Mouse (Mus musculus) liver, embryonic 16.5 days (tissue): ENCODE measurements around the gene Sfxn2. TPM values are rescaled to one million over a fixed set of nuclear protein-coding genes. Genes with fewer than 3 reads are reported as not detected.

Experiments used
- ATAC-seq: fragments of 200-750 bp; cut with Nextera tagmentation; 2 replicates; pipeline ENCODE4 v1.8.0; 2017; ENCODE audit warnings: low read depth, mild to moderate bottlenecking, moderate number of reproducible peaks, moderate library complexity
- H3K27ac ChIP-seq: fragments of 300-500 bp; sonication (generic); 2 replicates; pipeline ENCODE4 v1.5.1; 2014; ENCODE audit warnings: mild to moderate bottlenecking, low read length
- H3K27me3 ChIP-seq: fragments of 300-500 bp; sonication (generic); 2 replicates; pipeline ENCODE4 v1.6.1; 2014; ENCODE audit warnings: low read depth, low read length, mixed read lengths; ENCODE audit not compliant: control insufficient read depth, insufficient read depth
- H3K36me3 ChIP-seq: fragments of 300-500 bp; sonication (generic); 2 replicates; pipeline ENCODE4 v1.6.1; 2014; ENCODE audit warnings: mild to moderate bottlenecking; ENCODE audit not compliant: control insufficient read depth, insufficient read depth
- H3K4me1 ChIP-seq: fragments of 300-500 bp; sonication (generic); 2 replicates; pipeline ENCODE4 v1.6.1; 2014; ENCODE audit warnings: low read depth, low read length, mixed read lengths; ENCODE audit not compliant: control insufficient read depth
- H3K4me2 ChIP-seq: fragments of 300-500 bp; sonication (generic); 2 replicates; pipeline ENCODE4 v1.6.1; 2014; ENCODE audit warnings: low read depth, low read length, mixed read lengths
- H3K4me3 ChIP-seq: fragments of 300-500 bp; sonication (generic); 2 replicates; pipeline ENCODE4 v1.5.1; 2014; ENCODE audit warnings: low read depth, mild to moderate bottlenecking, low read length
- H3K9ac ChIP-seq: fragments of 300-500 bp; sonication (generic); 2 replicates; pipeline ENCODE4 v1.6.1; 2014; ENCODE audit warnings: low read depth, low read length
- H3K9me3 ChIP-seq: fragments of 300-500 bp; sonication (generic); replicated peaks from 2 replicates; pipeline ENCODE4 v1.6.1; 2016; ENCODE audit warnings: low read length; ENCODE audit not compliant: control insufficient read depth
- WGBS: fragments of 180-500 bp; shearing (Covaris S2); extraction: QIAGEN DNeasy Blood & Tissue Kit; methylation state at CpG from one replicate; pipeline ENCODE4 v1.1.7; 2014; ENCODE audit not compliant: insufficient replicate concordance; 5-methylcytosine and 5-hydroxymethylcytosine counted together
- polyA plus RNA-seq: library from polyadenylated mRNA; unstranded; fragments of >200 nt; fragmentation: Nextera tagmentation; extraction: Ambion mirVana; gene quantifications from 2 replicates; pipeline ENCODE4 v1.2.1, GENCODE M21; 2015

Sfxn2 gene
- polyA plus RNA-seq, 1 experiment from 2014 or later: 37.6 TPM

DNA sequence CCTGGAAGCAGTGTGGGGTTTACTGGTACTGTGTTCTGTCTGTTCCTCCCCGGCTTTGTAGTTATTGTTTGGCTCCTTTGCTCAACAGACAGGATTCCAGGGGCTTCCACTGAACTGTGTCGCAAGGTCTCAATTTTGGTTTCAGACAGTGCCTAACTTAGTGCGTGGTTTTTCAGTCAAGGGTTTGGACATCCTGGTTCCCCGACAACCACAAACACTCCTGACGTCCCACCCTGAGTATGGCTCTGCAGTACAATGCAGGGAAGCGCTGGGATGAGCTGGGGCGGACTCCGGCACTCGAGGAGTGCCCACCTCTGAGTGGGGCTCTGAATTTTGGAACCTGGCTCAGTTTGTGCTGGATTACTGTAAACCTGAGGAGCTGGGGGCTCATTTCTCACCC, 56.6 kb downstream of the Sfxn2 start:
- Histone ChIP-seq H3K4me1 (peaks cover 11% of the 10 kb centered on the region), H3K9me3 (no peaks in the 10 kb centered on the region), H3K4me3 (no peak overlapping the region), H3K27me3 (no peaks in the 10 kb centered on the region), H3K36me3 (no peaks in the 10 kb centered on the region; the same call in 1 of the 2 replicates), H3K4me2 (no peak overlapping the region), H3K27ac (no peak overlapping the region), H3K9ac (no peak overlapping the region)
- 65% methylated on average over 9 of the region's 9 CpGs for WGBS
- no peak for ATAC-seq

- Histone ChIP-seq H3K27me3 (no peaks in the 10 kb centered on the region), H3K9ac (no peak overlapping the region), H3K4me1 (peaks cover 26% of the 10 kb centered on the region), H3K4me3 (no peak overlapping the region), H3K4me2 (no peak overlapping the region), H3K27ac (no peak overlapping the region), H3K36me3 (no peaks in the 10 kb centered on the region; the same call in 1 of the 2 replicates), H3K9me3 (no peaks in the 10 kb centered on the region)
- WGBS: 71% methylated on average over 9 of the region's 9 CpGs
- ATAC-seq: no peak
These were observed 58.5 kb downstream of the Sfxn2 start for GRCm38 (mm10) chr19:46631637-46632036.

GRCm38 (mm10) chr19:46635766-46636165, 62.6 kb downstream of the Sfxn2 start:
- Histone ChIP-seq H3K9me3 (no peaks in the 10 kb centered on the region), H3K4me1 (peaks cover 38% of the 10 kb centered on the region), H3K9ac (no peak overlapping the region), H3K4me3 (no peak overlapping the region), H3K4me2 (no peak overlapping the region), H3K36me3 (peaks cover 3% of the 10 kb centered on the region), H3K27ac (no peak overlapping the region), H3K27me3 (no peaks in the 10 kb centered on the region)
- ATAC-seq: peak; percentile 50; the same call in 1 of the 2 replicates
- 41% methylated on average over 9 of the region's 9 CpGs for WGBS

DNA sequence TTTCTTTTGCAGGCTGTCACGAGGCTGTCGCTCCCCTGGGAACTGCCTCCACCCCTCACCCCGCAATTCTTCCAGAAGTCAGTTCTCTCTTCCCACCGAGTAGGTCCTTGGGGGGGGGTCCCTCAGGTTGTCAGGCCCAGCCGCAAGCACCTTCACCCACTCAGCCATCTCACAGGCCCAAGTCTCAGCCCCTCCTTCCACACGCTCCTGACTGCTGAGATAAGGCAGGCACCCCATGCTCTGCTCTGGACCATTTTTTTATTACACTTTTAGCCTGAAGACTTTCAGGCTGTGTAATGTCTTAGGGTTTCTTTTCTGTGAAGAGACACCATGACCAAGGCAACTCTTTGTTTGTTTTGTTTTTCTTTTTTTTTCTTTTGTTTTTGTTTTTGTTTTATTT, 64.4 kb downstream of the Sfxn2 start:
- no peak overlapping the region for H3K4me3 ChIP-seq
- peaks cover 44% of the 10 kb centered on the region for H3K4me1 ChIP-seq
- no peak overlapping the region for H3K27ac ChIP-seq
- H3K27me3 ChIP-seq: no peaks in the 10 kb centered on the region
- H3K9me3 ChIP-seq: no peaks in the 10 kb centered on the region
- 56% methylated on average over 6 of the region's 6 CpGs for WGBS
- H3K9ac ChIP-seq: no peak overlapping the region
- peak; percentile 43; the same call in 1 of the 2 replicates for ATAC-seq
- no peak overlapping the region for H3K4me2 ChIP-seq
- H3K36me3 ChIP-seq: peaks cover 3% of the 10 kb centered on the region

DNA sequence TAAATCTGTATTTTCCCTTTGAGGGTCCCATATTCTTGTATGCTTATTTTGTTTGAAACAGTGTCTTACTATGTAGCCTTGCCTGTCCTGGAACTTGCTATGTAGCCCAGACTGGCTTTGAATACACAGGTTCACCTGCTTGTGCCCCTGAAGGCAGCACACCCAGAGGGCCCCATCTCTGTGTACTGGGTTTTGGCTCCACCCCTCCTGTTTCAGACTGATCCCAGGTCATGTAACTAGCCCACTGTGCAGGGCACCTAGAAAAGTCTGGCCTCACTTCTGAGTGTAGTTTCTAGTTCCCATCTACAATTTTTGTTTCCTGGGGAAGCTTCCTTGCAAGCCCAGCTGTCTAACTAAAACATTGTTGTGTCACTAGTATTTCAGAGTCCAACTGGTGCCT, 65.9 kb downstream of the Sfxn2 start:
- ATAC-seq: no peak
- H3K4me3 ChIP-seq: no peak overlapping the region
- H3K9ac ChIP-seq: no peak overlapping the region
- H3K27me3 ChIP-seq: no peaks in the 10 kb centered on the region
- peaks cover 3% of the 10 kb centered on the region; the same call in 1 of the 2 replicates for H3K36me3 ChIP-seq
- no peak overlapping the region for H3K27ac ChIP-seq
- H3K4me1 ChIP-seq: peaks cover 50% of the 10 kb centered on the region
- H3K9me3 ChIP-seq: no peaks in the 10 kb centered on the region
- no peak overlapping the region for H3K4me2 ChIP-seq

DNA sequence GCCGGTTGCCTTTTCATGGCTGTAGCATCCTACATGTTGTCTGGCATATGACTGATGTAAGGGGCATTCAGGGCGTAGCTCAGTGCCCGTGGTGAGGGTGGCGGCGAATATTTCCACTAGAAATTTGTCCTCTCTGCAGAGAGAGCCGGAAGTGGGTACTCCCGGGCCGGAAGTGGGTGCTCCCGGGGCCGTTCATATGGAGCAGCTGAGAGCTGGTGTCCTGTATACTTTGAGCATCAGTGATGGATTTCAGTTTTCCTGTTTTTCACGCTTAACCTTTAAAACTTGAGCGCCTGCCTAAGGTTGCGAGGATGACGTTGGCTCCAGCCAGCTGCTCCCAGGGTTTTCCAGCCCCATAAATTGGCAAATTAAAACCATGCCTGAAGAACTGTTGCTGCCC, 66.3 kb downstream of the Sfxn2 start:
- 75% methylated on average over 14 of the region's 14 CpGs for WGBS
- H3K27ac ChIP-seq: no peak overlapping the region

GRCm38 (mm10) chr19:46640780-46641179, 67.6 kb downstream of the Sfxn2 start:
- no peak overlapping the region; the same call in 1 of the 2 replicates for H3K27ac ChIP-seq
- H3K9ac ChIP-seq: no peak overlapping the region
- no peaks in the 10 kb centered on the region for H3K9me3 ChIP-seq
- no peak overlapping the region for H3K4me3 ChIP-seq
- WGBS: 70% methylated on average over 8 of the region's 8 CpGs
- no peak for ATAC-seq
- H3K4me2 ChIP-seq: no peak overlapping the region
- no peaks in the 10 kb centered on the region for H3K27me3 ChIP-seq
- peaks cover 59% of the 10 kb centered on the region for H3K4me1 ChIP-seq
- H3K36me3 ChIP-seq: peaks cover 3% of the 10 kb centered on the region; the same call in 1 of the 2 replicates

More for the DNA sequence above, 66.3 kb downstream of the Sfxn2 start:
- H3K4me3 ChIP-seq: no peak overlapping the region
- peaks cover 3% of the 10 kb centered on the region; the same call in 1 of the 2 replicates for H3K36me3 ChIP-seq
- no peak overlapping the region for H3K4me2 ChIP-seq
- H3K4me1 ChIP-seq: peaks cover 55% of the 10 kb centered on the region
- no peak overlapping the region for H3K9ac ChIP-seq
- H3K9me3 ChIP-seq: no peaks in the 10 kb centered on the region
- ATAC-seq: no peak
- no peaks in the 10 kb centered on the region for H3K27me3 ChIP-seq

- Histone ChIP-seq H3K27me3 (no peaks in the 10 kb centered on the region), H3K9me3 (no peaks in the 10 kb centered on the region), H3K4me1 (peaks cover 53% of the 10 kb centered on the region), H3K27ac (no peak overlapping the region; the same call in 1 of the 2 replicates), H3K9ac (no peak overlapping the region), H3K36me3 (peaks cover 5% of the 10 kb centered on the region), H3K4me3 (no peak overlapping the region), H3K4me2 (no peak overlapping the region)
- ATAC-seq: peak; percentile 15; the same call in 1 of the 2 replicates
- WGBS: 53% methylated on average over 19 of the region's 19 CpGs
These were observed 68.4 kb downstream of the Sfxn2 start for GRCm38 (mm10) chr19:46641420-46642085.

- Histone ChIP-seq H3K36me3 (peaks cover 6% of the 10 kb centered on the region), H3K4me1 (peaks cover 50% of the 10 kb centered on the region), H3K27me3 (no peaks in the 10 kb centered on the region), H3K9me3 (no peaks in the 10 kb centered on the region), H3K4me3 (no peak overlapping the region), H3K4me2 (no peak overlapping the region), H3K9ac (no peak overlapping the region), H3K27ac (no peak overlapping the region)
- no peak for ATAC-seq
- 79% methylated on average over 22 of the region's 22 CpGs for WGBS
These were observed 69.1 kb downstream of the Sfxn2 start for GRCm38 (mm10) chr19:46642136-46642753.
